Mouse (Mus musculus): ENCODE measurements around the gene Dip2a. TPM values are rescaled to one million over a fixed set of nuclear protein-coding genes. Genes with fewer than 3 reads are reported as not detected.

Gene Dip2a
- polyA plus RNA-seq, 1 experiment = 11.3 TPM

DNA sequence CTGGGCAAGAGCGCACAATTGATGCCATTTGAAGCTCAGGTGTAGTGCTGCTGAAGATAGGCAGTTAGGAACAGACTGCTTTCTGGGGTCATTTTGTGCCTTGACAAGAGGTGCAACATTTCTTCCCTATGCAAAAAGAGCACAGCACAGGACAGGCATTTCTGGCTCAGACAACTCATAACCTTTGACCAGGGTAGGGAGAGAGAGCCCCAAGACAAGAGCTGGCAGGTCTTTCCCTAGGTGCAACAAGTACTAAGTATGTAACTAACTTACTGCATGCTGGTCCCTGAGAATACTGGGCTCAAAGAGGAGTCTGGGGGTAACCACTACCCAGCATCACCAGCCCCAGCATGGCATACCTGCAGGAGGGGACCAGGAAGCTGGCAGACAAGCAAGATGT is 92.0 kb downstream of the Dip2a start:
- DNase-seq (ENCODE audit: low read depth, low spot score) = no peak
- WGBS = 100% methylated on average over 1 of the region's 1 CpGs

DNA sequence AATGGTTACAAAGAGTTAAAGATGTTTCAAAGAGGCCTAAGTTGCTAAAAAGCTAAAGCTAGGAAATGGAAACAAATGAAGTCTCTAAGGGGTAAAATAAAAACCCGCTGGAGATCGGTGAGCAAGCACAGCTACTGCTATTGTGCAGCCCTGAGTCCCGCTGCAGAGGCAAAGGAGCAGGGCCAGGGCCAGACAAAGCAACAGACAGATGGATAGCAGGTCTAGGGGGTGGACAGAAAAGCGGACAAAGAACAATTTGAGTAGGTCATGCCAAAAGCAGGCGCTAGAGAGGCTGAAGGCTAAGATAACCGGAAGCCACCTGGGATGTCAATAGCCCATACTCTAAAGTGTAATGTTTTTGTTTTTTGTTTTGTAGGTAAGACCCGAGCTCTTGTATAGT is 94.2 kb downstream of the Dip2a start:
- DNase-seq (ENCODE audit: low read depth, low spot score) = no peak
- WGBS = 85% methylated on average over 7 of the region's 7 CpGs

DNA sequence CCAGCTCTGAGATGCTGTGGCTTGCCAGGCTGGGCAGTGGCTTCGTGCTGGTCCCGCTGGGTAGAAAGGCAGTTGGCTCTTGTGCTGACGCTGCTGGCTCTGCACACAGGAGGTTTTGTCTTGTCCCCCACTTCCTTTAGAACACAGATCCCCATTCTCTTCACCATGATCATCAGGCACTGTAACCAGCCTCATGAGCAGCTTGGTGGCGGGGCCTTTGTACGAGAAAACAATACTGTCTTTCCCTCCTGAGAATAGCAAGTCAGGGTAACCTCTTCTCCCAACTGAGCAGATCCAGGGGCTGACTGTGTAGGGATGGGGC is 96.5 kb downstream of the Dip2a start:
- 89% methylated on average over 5 of the region's 5 CpGs for WGBS
- no peak for DNase-seq (ENCODE audit: low read depth, low spot score)

DNA sequence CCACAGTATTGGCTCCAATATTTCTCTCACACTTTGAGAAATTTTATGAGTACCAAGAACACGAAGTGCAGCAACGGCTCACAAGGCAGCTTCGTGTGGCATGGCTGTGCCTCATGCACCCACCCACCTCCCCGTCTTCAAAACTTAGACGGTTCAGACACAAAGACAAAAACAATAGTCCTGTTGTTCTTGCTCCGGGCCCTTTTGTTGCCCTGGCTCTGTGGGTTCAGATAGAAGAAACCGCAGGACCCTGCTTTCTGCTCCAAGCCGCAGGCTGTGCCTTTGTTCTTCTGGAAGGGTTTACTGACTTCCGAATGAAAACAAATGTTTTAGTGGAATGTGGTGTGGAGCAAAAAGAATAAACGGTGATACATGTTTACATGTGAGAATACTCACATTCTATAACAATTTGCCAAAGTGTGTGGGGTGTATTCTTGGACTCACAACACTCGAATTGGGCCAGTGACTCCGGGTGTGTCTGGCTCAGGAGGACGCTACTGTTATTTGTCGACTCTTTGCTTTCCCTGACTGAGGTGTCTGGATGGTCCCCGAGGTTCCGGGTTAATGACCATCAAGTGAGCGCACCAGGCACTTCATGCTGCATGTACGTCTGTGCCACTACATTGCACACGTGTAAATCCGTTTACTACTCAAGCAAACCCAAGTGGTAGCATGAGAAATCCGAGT is 97.0 kb downstream of the Dip2a start:
- no peak for DNase-seq (ENCODE audit: low read depth, low spot score)
- WGBS = 52% methylated on average over 21 of the region's 21 CpGs

DNA sequence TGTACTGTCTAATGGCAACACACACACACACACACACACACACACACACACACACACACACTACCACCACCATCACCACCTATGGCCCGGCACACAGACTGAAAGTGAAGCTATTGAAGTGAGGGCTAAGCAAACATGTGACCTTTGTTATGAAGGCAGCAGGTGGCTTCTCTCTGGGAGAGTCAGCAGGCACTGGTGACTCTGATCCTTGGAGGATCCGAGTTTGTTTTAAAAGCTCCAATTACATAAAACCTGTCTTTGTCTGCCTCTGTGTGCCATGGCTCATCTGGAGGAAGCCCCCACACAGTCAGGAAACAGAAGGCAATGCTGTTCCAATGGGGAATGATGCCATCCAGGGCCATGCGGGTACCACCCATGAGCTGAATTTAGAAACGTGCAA is 98.5 kb downstream of the Dip2a start:
- DNase-seq (ENCODE audit: low read depth, low spot score) = no peak
- 42% methylated on average over 4 of the region's 4 CpGs for WGBS

GRCm38 (mm10) chr10:76245106-76245505 is 100.0 kb downstream of the Dip2a start:
- no peak for DNase-seq (ENCODE audit: low read depth, low spot score)
- WGBS = 79% methylated on average over 2 of the region's 2 CpGs

DNA sequence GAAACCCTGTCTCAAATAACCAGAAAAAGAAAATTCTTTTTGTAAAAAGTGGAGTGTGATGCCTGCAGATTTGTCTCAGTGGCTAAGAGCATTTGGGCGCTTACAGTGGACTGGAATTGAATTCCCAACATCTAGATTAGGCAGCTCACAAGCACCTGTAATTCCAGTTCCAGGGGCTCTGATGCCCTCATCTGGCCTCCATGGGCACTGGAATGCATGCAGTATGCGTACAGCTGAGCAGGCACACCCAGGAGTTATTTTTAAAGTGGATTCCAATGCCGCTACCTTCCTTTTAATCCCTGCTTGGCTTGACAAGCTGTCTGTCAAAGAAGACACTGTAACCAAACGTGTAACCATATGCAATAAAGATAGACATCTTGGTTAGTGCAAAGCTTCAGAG is 105.7 kb downstream of the Dip2a start:
- no peak for DNase-seq (ENCODE audit: low read depth, low spot score)
- WGBS = 76% methylated on average over 4 of the region's 4 CpGs

- under 1% methylated on average over 47 of the region's 47 CpGs for WGBS
- peak; percentile 90 for DNase-seq (ENCODE audit: low read depth, low spot score)
These were observed 107.5 kb downstream of the Dip2a start, which contains the start of gene Prmt2 for GRCm38 (mm10) chr10:76237341-76238225. Prmt2 (minus strand) TSS chr10:76237865.

DNA sequence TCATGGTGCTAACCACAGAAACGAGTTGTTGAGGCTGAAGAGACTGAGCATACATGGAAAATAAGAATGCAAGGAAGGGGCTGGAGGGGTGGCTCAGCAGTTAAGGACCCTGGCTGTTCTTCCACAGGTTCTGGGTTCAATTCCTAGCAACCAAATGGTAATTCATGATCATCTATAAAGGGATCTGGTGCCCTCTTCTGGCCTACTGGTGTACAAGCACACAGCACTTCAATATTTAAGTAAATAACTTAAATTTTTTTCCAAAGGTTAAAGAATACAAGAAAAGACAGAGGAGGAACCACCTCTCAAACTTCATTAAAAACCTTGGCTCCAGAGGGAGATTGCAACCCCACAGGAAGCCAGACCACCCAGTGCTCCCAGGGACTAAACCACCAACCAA is 115.5 kb downstream of the Dip2a start:
- 74% methylated on average over 1 of the region's 1 CpGs for WGBS
- DNase-seq (ENCODE audit: low read depth, low spot score) = no peak

- WGBS = 92% methylated on average over 11 of the region's 11 CpGs
These were observed 119.1 kb downstream of the Dip2a start for GRCm38 (mm10) chr10:76225944-76226343.

DNA sequence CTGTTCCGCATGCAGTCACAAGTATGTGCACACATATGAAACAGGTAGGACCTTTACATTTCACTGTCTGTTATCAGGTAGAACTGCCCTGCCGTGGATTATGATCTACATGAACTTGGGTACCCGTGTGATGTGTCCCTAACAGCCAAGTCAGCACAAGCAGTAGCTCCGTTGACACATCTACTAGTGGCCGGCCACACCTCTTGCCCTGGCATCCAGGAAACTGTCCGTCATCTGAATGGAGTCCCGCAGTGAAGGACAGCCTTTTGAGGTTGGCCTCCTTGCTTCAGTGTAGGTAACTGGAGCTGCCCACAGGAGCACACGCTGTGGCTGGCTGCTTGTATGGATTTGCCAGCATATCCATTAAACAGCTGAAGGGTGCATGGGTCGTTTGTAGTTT is 126.9 kb downstream of the Dip2a start:
- no peak for DNase-seq (ENCODE audit: low read depth, low spot score)
- 60% methylated on average over 9 of the region's 9 CpGs for WGBS

More at GRCm38 (mm10) chr10:76225944-76226343, 119.1 kb downstream of the Dip2a start:
- DNase-seq (ENCODE audit: low read depth, low spot score) = no peak

DNA sequence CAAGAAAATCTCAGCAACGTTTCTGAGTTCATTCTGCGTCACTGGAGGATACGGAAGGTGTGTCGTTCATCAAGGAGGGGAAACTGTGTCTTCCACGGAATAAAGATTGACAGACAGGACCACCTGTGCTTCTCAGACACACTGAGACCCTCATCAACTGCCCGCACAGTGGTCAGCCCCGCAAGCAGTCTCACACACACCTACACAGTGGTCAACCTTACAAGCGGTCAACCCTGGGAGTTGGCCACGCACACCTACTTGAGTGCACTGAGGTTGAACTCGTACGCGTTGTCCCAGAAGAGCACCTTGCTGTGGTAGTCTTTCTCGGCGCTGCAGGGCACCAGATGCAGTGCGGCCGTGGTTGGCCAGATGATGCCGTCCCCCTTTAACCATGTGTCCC is 128.0 kb downstream of the Dip2a start:
- WGBS = 97% methylated on average over 17 of the region's 17 CpGs

GRCm38 (mm10) chr10:76214161-76214560 is 130.9 kb downstream of the Dip2a start:
- 86% methylated on average over 4 of the region's 4 CpGs for WGBS
- DNase-seq (ENCODE audit: low read depth, low spot score) = no peak

More for the DNA sequence above, 128.0 kb downstream of the Dip2a start:
- DNase-seq (ENCODE audit: low read depth, low spot score) = no peak

DNA sequence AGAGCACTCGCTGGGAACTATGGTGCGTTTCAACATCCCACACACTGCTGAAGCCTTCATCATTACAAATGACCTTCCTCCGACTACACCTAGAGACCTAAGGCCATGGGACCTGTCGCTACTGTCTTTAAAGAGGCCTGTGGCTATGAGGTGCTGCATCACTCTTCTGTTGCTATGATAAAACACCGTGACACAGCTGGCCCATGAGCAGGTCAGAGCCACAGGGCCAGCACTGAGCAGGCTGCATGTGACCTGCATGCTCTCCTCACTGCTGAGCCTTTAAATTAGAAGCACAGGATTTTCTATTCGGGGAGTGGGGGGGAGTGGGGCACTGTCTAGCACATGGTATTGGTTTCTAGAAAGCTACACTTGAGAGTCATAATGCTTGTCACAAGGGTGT is 133.0 kb downstream of the Dip2a start:
- 92% methylated on average over 6 of the region's 6 CpGs for WGBS
- no peak for DNase-seq (ENCODE audit: low read depth, low spot score)

GRCm38 (mm10) chr10:76210806-76211205 is 134.3 kb downstream of the Dip2a start:
- no peak for DNase-seq (ENCODE audit: low read depth, low spot score)

More at GRCm38 (mm10) chr10:76210806-76211205, 134.3 kb downstream of the Dip2a start:
- WGBS = 96% methylated on average over 7 of the region's 7 CpGs

Other genes with a start within 250 kb of the Dip2a start
- gene Slc5a4b, start 234.3 kb downstream of the Dip2a start, polyA plus RNA-seq (2012; rRNA removed) = 2.2 and 33.6 TPM in 2 replicates
- gene Slc5a4a, start 197.8 kb downstream of the Dip2a start, polyA plus RNA-seq (2012; rRNA removed) = 4.3 and 38.0 TPM in 2 replicates
- gene Prmt2, start 107.4 kb downstream of the Dip2a start, polyA plus RNA-seq (2012; rRNA removed) = 21.8 and 26.0 TPM in 2 replicates
- 1.6 and 2.2 TPM in 2 replicates for gene S100b, start 91.4 kb downstream of the Dip2a start, polyA plus RNA-seq (2012; rRNA removed)
- not detected in 2 replicates for gene AC141477.1, start 95.2 kb upstream of the Dip2a start, polyA plus RNA-seq (2012; rRNA removed)
- 13.1 and 17.0 TPM in 2 replicates for gene Pcnt, start 97.5 kb upstream of the Dip2a start, polyA plus RNA-seq (2012; rRNA removed)
- gene 2610028H24Rik, start 103.8 kb upstream of the Dip2a start, polyA plus RNA-seq (2012; rRNA removed) = not detected in 2 replicates
- gene Mcm3ap, start 123.6 kb upstream of the Dip2a start, polyA plus RNA-seq (2012; rRNA removed) = 15.8 and 16.9 TPM in 2 replicates
- gene Ybey, start 123.8 kb upstream of the Dip2a start, polyA plus RNA-seq (2012; rRNA removed) = 1.9 and 2.6 TPM in 2 replicates
- 17.4 and 20.4 TPM in 2 replicates for gene Lss, start 186.3 kb upstream of the Dip2a start, polyA plus RNA-seq (2012; rRNA removed)
- 0.26 TPM in 1 of 2 replicates, not detected in the other for gene Spatc1l, start 217.0 kb upstream of the Dip2a start, polyA plus RNA-seq (2012; rRNA removed)
- not detected in 2 replicates for gene Ftcd, start 230.4 kb upstream of the Dip2a start, polyA plus RNA-seq (2012; rRNA removed)

Data from large intestine, adult 2 months (tissue).